Mouse (Mus musculus) splenic B cell, adult 2 months (primary cell): ENCODE measurements around the gene Aldh16a1.
"Not testable (repeated sequence)": the region's sequence is repeated elsewhere in the genome, so short reads cannot be mapped to it uniquely, and the experiment has no call there.

Experiments
- DNase-seq: peaks from one replicate; pipeline ENCODE4 v3.0.0-alpha.2; 2011; ENCODE audit warnings: low read depth, low spot score
- H3K27me3 ChIP-seq: 2 replicates; pipeline ENCODE4 v1.6.1; 2012; ENCODE audit warnings: mild to moderate bottlenecking, low read length, moderate library complexity, mixed read lengths; ENCODE audit not compliant: control insufficient read depth, poor library complexity, insufficient read depth, severe bottlenecking
- H3K36me3 ChIP-seq: 2 replicates; pipeline ENCODE4 v1.6.1; 2012; ENCODE audit warnings: mild to moderate bottlenecking, low read length, moderate library complexity, mixed read lengths; ENCODE audit not compliant: control insufficient read depth, poor library complexity, insufficient read depth, severe bottlenecking

The Aldh16a1 gene

GRCm38 (mm10) chr7:45189600-45189999, 35.2 kb upstream of the Aldh16a1 start:
- Histone ChIP-seq H3K36me3 (no peaks in the 10 kb centered on the region), H3K27me3 (no peaks in the 10 kb centered on the region)
- no peak for DNase-seq

GRCm38 (mm10) chr7:45185921-45186320, 31.5 kb upstream of the Aldh16a1 start:
- no peak for DNase-seq
- Histone ChIP-seq H3K27me3 (no peaks in the 10 kb centered on the region), H3K36me3 (no peaks in the 10 kb centered on the region)

- Histone ChIP-seq H3K36me3 (no peaks in the 10 kb centered on the region), H3K27me3 (no peaks in the 10 kb centered on the region)
- no peak for DNase-seq
Measured at GRCm38 (mm10) chr7:45183672-45184071, 29.3 kb upstream of the Aldh16a1 start.

- no peaks in the 10 kb centered on the region for H3K27me3 ChIP-seq
- no peak for DNase-seq
- no peaks in the 10 kb centered on the region for H3K36me3 ChIP-seq
Measured at GRCm38 (mm10) chr7:45182606-45183005, 28.2 kb upstream of the Aldh16a1 start.

- Histone ChIP-seq H3K27me3 (no peaks in the 10 kb centered on the region), H3K36me3 (no peaks in the 10 kb centered on the region)
- peak; percentile 92 for DNase-seq
Measured at GRCm38 (mm10) chr7:45182199-45182601, 27.8 kb upstream of the Aldh16a1 start.

- Histone ChIP-seq H3K27me3 (no peaks in the 10 kb centered on the region; the same call in 1 of the 2 replicates), H3K36me3 (no peaks in the 10 kb centered on the region)
- DNase-seq: peak; percentile 22
Measured at GRCm38 (mm10) chr7:45181540-45181939, 27.2 kb upstream of the Aldh16a1 start.

GRCm38 (mm10) chr7:45180896-45181477, 26.6 kb upstream of the Aldh16a1 start, which contains the start of gene Pth2:
Gene Pth2, plus strand, starts transcription at chr7:45180995.
- no peak for DNase-seq
- no peaks in the 10 kb centered on the region for H3K36me3 ChIP-seq
- no peaks in the 10 kb centered on the region; the same call in 1 of the 2 replicates for H3K27me3 ChIP-seq

GRCm38 (mm10) chr7:45179469-45179868, 25.1 kb upstream of the Aldh16a1 start, which contains the start of gene Gfy:
Gene Gfy, minus strand, starts transcription at chr7:45179569.
- H3K36me3 ChIP-seq: no peaks in the 10 kb centered on the region
- no peak for DNase-seq
- H3K27me3 ChIP-seq: no peaks in the 10 kb centered on the region; the same call in 1 of the 2 replicates

GRCm38 (mm10) chr7:45178550-45178949, 24.2 kb upstream of the Aldh16a1 start:
- no peaks in the 10 kb centered on the region; the same call in 1 of the 2 replicates for H3K27me3 ChIP-seq
- no peaks in the 10 kb centered on the region for H3K36me3 ChIP-seq
- DNase-seq: no peak

- no peak for DNase-seq
- Histone ChIP-seq H3K27me3 (no peaks in the 10 kb centered on the region; the same call in 1 of the 2 replicates), H3K36me3 (no peaks in the 10 kb centered on the region)
Measured at GRCm38 (mm10) chr7:45176356-45176755, 22.0 kb upstream of the Aldh16a1 start.

GRCm38 (mm10) chr7:45175929-45176328, 21.5 kb upstream of the Aldh16a1 start:
- no peaks in the 10 kb centered on the region for H3K36me3 ChIP-seq
- no peaks in the 10 kb centered on the region; the same call in 1 of the 2 replicates for H3K27me3 ChIP-seq
- no peak for DNase-seq

GRCm38 (mm10) chr7:45175398-45175797, 21.0 kb upstream of the Aldh16a1 start:
- DNase-seq: no peak
- H3K36me3 ChIP-seq: no peaks in the 10 kb centered on the region
- H3K27me3 ChIP-seq: no peaks in the 10 kb centered on the region; the same call in 1 of the 2 replicates

- no peaks in the 10 kb centered on the region; the same call in 1 of the 2 replicates for H3K27me3 ChIP-seq
- no peaks in the 10 kb centered on the region for H3K36me3 ChIP-seq
- DNase-seq: no peak
Measured at GRCm38 (mm10) chr7:45174567-45175280, 20.3 kb upstream of the Aldh16a1 start.

- DNase-seq: peak; percentile 75
- H3K36me3 ChIP-seq: not testable (repeated sequence)
Measured at GRCm38 (mm10) chr7:45173772-45174171, 19.4 kb upstream of the Aldh16a1 start.

GRCm38 (mm10) chr7:45172974-45173373, 18.6 kb upstream of the Aldh16a1 start:
- no peaks in the 10 kb centered on the region for H3K36me3 ChIP-seq
- peak; percentile 62 for DNase-seq
- no peaks in the 10 kb centered on the region; the same call in 1 of the 2 replicates for H3K27me3 ChIP-seq

More at GRCm38 (mm10) chr7:45173772-45174171, 19.4 kb upstream of the Aldh16a1 start:
- not testable (repeated sequence) for H3K27me3 ChIP-seq
